Mouse (Mus musculus) left cerebral cortex, postnatal 10 days (tissue): Measurements from ENCODE around the gene 2310034G01Rik. TPM values are rescaled to one million over a fixed set of nuclear protein-coding genes. Genes with fewer than 3 reads are reported as not detected.

Experiments
- DNase-seq, 2 experiments: peaks; one replicate each; pipeline ENCODE4 v3.0.0; 2021 to 2022; ENCODE audit warnings: low spot score in 2 of 2, mixed read lengths in 1 of 2; ENCODE audit errors: extremely low spot score in 1 of 2
- intact Hi-C: fragments of 180-260 bp; cut with DNase I; formaldehyde crosslinking; loops from one replicate; pipeline ENCODE4 v1.15.1; 2025
- total RNA-seq, 2 experiments: library from RNA; stranded (reverse); gene quantifications; 2 replicates each; pipeline ENCODE4 v1.2.3; 2021

Gene 2310034G01Rik
- total RNA-seq, 2 experiments from 2014 or later, result 0.77 to 0.99 TPM

GRCm38 (mm10) chr19:46331936-46332335, 18.2 kb downstream of the 2310034G01Rik start:
- DNase-seq, result no peak
- intact Hi-C loops, result no loop called here

DNA sequence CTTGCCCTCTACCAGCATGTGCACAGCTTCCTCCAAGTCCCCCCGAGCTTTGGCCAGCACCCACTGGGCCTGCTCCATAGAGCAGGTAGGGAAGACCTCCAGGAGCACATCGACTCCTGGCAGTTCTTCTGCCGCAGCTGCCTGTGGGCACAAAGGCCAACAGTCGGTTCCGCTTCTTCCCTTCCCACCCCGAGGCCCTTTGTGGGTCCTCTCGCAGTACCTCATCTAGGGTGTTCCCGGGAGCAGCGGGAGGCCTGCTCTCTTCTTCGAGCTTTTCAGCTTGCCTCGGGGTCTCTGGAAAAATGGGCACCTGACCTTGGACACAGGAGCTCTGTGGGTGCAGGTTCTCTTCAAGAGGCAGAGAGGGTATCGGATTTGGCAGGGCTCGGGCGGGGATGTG, 18.8 kb downstream of the 2310034G01Rik start:
- no peak for DNase-seq
- intact Hi-C loops, result no loop called here

GRCm38 (mm10) chr19:46330696-46331095, 19.4 kb downstream of the 2310034G01Rik start:
- intact Hi-C loops, result no loop called here
- DNase-seq, result no peak

DNA sequence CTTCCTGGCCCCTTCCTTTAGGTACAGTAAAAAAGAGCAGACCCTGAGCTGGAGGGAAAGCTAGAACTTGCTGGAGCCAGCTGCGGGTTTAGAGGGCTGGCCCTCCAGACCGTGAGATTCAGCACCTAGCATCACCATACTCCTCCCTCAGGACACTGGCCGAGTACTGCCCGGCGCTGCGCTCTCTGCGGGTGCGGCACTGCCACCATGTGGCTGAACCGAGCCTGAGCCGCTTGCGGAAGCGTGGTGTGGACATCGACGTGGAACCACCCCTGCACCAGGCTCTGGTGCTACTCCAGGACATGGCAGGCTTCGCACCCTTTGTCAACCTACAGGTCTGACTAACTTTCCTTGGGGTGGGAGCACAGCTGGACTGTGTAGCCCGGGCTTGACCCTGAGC, 20.2 kb downstream of the 2310034G01Rik start:
- intact Hi-C loops, result no loop called here
- DNase-seq, result peak in 1 of 2 experiments; percentile 89

- intact Hi-C loops, result no loop called here
- no peak for DNase-seq
These were observed 21.0 kb downstream of the 2310034G01Rik start for GRCm38 (mm10) chr19:46329031-46329641.

GRCm38 (mm10) chr19:46328081-46329030, 21.7 kb downstream of the 2310034G01Rik start, which contains the start of gene Fbxl15:
Fbxl15 (plus strand) TSS chr19:46328184.
- peak; percentile 96 to 97 for DNase-seq
- intact Hi-C loops, result no loop called here

- DNase-seq, result peak in 1 of 2 experiments; percentile 21
- intact Hi-C loops, result no loop called here
These were observed 22.5 kb downstream of the 2310034G01Rik start for GRCm38 (mm10) chr19:46327531-46328064.

DNA sequence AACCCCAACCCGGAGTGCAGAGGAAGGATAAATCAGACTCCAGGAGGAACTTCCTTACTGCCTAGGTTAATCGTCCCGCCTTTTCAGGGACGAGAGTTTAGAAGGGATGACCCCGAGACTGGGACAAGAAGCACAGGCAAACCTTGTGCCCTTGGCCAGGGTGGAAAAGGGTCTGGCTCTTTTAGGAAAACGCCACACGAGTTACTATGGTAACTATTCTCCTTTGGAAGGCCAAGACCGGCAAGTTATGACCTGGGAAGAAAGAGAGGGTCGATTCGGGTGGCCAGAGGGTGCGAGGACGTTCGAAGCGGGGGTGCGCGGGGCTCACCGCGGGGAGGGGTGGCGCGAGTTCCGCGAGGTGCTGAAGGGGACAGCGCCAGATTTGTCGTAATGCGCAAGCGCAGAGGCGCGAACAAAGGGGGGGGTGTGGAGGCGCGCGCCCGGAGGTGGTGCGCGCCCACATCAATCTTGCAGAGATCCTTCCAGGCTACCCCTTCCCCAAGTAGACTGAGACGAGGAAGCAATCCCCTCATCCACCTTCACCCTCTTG, 23.3 kb downstream of the 2310034G01Rik start, which contains the start of gene Psd:
Psd (minus strand) TSS at position 401 of the 550 bp plus-strand sequence.
- peak in 1 of 2 experiments; percentile 80 for DNase-seq
- intact Hi-C loops, result no loop called here

DNA sequence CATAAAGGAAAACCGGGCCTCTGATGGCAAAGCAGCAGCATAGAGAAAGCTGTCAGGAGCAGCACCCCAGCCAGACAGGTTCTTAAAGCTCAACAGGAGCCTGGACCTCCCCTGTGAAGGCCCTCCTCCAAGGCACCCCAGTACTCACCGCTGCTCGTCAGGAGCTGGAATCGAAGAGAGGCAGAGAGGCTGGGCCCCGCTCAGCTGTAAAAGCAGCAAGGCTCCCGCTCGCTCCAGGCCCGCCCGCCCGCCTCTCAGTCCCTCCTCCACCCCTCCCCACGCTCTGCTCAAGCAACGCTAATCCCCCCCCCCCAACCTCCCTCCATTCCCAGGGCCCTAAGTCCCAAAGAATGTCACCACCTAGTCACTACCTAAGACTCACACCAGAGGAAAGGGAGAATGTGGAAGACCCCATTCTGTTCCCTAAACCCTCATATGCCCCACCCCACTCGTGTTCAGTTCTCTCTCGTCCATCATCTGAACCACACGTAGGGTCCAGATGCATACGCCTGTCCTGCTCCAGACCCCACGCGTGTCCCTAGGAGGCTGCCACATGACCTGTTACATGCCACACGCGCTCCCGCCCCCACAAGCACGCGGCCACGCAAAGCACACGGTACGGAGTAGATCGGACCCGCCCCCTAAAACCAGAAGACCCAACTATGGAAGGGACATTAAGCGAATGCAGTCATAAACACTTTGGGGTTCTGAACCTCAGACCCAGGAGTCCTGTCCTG, 23.9 kb downstream of the 2310034G01Rik start:
- DNase-seq, result peak in 1 of 2 experiments; percentile 51
- intact Hi-C loops, result no loop called here

- intact Hi-C loops, result no loop called here
- no peak for DNase-seq
These were observed 25.2 kb downstream of the 2310034G01Rik start for GRCm38 (mm10) chr19:46324918-46325317.

DNA sequence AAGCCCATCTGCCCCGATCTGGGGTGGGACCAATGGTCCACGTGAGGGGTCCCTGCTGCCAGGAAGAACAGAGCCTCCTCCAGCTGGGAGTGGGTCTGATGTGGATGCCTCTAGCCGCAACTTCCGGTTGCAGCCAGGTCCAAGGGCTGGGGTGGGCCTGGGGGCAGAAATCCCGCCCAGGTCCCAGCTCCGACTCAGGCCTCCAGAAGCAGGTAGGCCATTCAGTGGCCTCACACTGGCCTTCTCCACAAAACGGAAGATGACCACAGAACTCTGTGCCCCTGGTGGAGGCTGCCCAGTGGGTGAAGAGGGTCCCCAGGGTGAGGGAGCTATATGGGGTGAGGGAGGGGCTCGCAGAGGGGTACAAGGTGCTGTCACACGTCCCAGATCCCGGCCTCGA, 25.7 kb downstream of the 2310034G01Rik start:
- intact Hi-C loops, result no loop called here
- DNase-seq, result no peak

DNA sequence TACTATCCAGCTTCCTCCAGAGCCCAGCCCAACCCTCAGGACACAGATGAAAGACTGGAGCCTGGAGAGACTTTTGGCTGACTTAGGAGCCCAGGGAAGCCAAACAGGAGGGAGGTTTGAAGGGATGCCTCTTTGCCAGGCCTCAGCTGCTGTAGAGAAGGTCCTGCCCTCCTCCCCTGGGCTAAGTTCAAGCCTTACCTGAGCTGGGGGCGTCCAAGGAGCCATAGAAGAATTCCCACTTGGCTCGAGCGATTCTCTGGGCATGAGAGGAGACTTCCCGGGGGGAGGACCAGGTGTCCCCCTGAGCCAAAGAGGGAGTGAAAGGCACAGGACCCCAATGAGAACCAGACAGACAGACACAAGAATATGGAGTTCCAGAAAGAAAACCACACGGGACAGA, 26.4 kb downstream of the 2310034G01Rik start:
- intact Hi-C loops, result no loop called here
- DNase-seq, result no peak

DNA sequence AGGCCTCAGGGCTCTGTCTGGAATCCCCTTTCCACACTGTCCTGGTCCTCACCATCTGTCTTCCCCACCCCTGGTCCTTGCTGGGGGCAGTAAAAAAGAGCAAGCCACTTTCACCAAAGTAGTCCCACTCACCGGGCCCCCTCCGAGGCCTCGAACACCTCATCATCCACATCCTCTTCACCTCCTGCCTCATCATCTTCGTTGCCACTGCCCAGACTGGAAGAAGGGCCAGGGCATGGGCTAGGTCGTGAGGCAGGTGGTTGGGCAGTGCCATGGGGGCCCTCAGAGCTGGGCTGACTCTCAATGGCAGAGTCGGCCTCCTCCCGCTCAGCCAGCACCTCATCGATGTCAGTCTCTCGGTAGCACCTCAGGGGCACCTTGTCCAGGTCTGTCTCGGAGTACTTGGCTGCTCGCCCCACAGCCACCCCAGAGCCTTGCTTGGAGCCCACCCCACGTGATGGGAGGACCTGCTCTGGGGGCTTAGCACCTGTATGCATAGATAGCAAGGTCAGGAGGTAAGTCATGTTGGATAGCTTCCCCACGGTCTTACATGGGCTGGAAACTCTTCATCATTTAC, 27.0 kb downstream of the 2310034G01Rik start:
- DNase-seq, result no peak
- intact Hi-C loops, result no loop called here

DNA sequence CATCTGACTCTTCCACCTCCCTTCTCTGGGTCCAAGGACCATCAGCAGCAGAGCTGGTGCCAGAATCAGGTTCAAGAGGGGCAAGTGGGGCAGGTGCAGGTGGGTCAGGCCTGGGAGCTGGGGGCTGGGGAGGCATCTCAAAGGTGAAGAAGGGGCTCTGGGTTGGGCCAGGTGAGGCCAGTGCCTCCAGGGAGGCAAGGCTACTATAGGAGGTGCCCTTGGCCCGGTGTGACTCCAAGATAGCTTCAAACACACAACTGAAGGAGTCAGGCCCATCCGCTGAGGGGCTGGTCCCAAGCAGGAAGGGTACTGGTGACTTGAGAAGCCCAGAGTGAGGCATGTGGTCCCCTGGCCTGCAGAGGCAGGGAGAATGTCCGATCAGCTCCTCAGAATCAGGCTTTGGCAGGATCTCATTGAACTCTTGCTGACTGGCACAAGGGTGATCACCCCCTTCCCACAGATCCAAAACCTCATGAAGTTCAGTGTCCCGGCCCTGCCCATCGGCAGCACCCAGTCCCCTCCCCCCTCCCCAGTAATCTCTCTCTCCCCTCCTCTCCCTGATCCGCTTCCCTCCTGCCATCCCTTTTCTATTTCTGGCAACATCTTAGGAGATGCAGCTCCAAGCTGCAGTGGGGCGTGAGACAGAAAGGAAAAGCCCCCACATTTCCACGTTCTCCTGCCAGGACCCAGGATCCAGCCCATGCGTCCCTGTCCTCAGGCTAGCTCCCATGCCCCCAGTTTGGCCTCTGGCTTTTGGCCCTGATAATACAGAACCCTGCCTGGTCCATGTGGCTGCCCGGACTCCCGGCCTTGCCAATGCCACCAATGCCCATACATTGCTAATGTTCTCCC, 27.7 kb downstream of the 2310034G01Rik start:
- DNase-seq, result no peak
- intact Hi-C loops, result no loop called here

DNA sequence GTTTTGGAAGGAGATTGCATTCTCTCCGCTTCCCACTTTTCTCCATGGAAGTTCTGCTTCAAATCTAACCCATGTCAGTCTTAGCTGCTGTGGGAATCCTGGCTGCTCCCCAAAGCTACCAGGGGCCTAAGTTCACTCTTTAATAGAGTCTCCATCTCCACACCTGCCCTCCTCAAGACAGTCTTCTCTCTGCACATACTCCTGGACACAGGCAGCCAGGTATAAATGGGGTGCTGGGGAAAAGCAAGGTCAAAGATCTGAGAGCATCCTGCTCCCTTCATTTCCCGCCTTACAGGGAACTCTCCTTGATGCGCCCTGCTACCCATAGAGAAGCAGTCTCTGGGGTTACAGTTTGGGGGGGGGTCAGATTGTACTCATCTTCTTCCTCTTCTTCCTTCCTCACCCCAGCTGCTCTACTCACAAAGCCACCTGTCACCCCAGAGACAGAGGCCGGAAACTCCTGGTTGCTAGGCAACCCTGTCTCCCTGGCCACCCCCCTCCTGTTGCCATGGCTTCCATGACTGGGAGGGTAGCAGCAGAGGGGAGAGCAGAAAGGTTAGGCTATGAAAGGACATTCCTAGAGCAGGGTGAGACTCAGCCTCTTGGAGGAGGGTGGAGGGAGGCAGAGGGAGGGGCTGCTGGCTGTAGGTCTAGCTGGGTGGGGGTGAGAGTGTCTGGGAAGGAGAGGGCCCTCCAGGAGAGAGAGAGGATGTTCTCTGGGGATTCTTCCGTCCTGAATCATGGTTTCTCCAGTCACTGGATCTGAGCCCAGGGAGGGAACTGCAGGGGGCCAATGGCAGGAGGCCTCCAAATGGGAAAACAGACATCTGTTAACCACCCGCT, 28.8 kb downstream of the 2310034G01Rik start:
- DNase-seq, result peak in 1 of 2 experiments; percentile 63
- intact Hi-C loops, result no loop called here

DNA sequence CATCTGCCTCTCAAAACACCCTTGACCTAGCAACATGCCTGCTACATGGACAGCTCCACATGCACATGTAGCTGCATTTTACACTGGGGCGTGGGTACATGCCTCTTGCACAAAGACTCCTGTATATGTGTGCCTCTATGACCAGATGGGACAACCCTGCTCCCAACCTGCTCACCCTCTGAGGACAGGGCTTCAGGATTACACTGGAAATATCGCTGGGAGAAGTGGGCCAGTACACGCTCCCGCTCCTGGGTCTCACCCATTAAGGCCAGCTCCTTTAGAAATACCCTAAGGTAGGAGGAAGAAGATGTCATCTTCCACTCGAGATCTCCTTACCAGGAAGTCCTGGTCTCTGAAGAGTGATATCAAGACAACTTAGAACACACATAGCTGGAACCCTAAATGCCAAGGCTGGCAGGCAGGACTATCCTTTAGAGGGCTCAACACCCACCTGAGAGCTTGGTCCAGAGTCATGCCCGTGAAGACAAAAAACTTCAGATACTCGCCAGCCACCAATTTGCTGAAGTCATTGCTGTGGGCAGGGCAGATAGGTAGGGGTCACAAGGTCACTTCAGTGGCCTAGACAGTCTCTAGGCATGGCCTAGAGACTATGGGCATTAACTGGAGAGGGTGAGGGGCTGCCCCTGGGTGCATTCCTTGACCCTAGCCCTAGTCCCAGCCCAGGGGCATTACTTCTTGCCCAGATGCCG, 29.9 kb downstream of the 2310034G01Rik start:
- DNase-seq, result no peak
- intact Hi-C loops, result no loop called here
